Comparison of ENCODE assay signal across 7 mouse cellular contexts in genomic region chr6:122810615-122811279, GRCm38 (mm10). TPM values are rescaled to one million over a fixed set of nuclear protein-coding genes. Genes with fewer than 3 reads are reported as not detected.
DNase-seq lines count a peak whose midpoint lies in the region; ATAC-seq lines count a peak whose summit lies in the region.

No protein-coding gene starts in this region.

- H3K36me3 ChIP-seq in intestine, embryonic 16.5 days (ENCODE audit: control insufficient read depth, insufficient read depth, low read length), result no peaks in the 10 kb centered on the region
- no peaks in the 10 kb centered on the region for H3K36me3 ChIP-seq in midbrain, embryonic 11.5 days (ENCODE audit: control insufficient read depth, insufficient read depth, low read length)

- H3K4me2 ChIP-seq in intestine, embryonic 16.5 days (ENCODE audit: low read depth, low read length), result peak overlapping the region; percentile 64
- peak overlapping the region; percentile 58 for H3K4me2 ChIP-seq in midbrain, embryonic 11.5 days

- H3K4me1 ChIP-seq in intestine, embryonic 16.5 days (ENCODE audit: control insufficient read depth, insufficient read depth, low read length), result peaks cover 4% of the 10 kb centered on the region; the same call in 1 of the 2 replicates
- peaks cover 4% of the 10 kb centered on the region for H3K4me1 ChIP-seq in midbrain, embryonic 11.5 days (ENCODE audit: control insufficient read depth, insufficient read depth, low read length)

- WGBS in intestine, embryonic 16.5 days, result under 1% methylated on average over 30 of the region's 30 CpGs
- under 1% methylated on average over 30 of the region's 30 CpGs for WGBS in midbrain, embryonic 11.5 days

- no peaks in the 10 kb centered on the region for H3K9me3 ChIP-seq in intestine, embryonic 16.5 days (ENCODE audit: control insufficient read depth, low read length)
- no peaks in the 10 kb centered on the region for H3K9me3 ChIP-seq in midbrain, embryonic 11.5 days (ENCODE audit: control insufficient read depth, low read length)

- peak; percentile 99 for ATAC-seq in intestine, embryonic 16.5 days
- peak; percentile 99 for ATAC-seq in midbrain, embryonic 11.5 days (ENCODE audit: low FRiP score)

- H3K27ac ChIP-seq in intestine, embryonic 16.5 days (ENCODE audit: low read length), result peak overlapping the region; percentile 100
- H3K27ac ChIP-seq in midbrain, embryonic 11.5 days (ENCODE audit: low read depth, low read length), result peak overlapping the region; percentile 97

- H3K9ac ChIP-seq in intestine, embryonic 16.5 days (ENCODE audit: low read depth, low read length), result peak overlapping the region; percentile 85
- H3K9ac ChIP-seq in midbrain, embryonic 11.5 days (ENCODE audit: low read length), result peak overlapping the region; percentile 79

- intact Hi-C loops in gastrocnemius, postnatal 36 days (cut with DNase I), result loop anchor here (10.0 kb wide), 1 partner anchor 506 kb away; the partner anchor contains the start of gene M6pr
- intact Hi-C loops in left cerebral cortex, postnatal 36 days (cut with DNase I), result loop anchor here (1.0 to 5.0 kb wide), 3 partner anchors 9 to 62 kb away; partner anchors contain the start of genes Foxj2 and Necap1

- H3K4me3 ChIP-seq in intestine, embryonic 16.5 days (ENCODE audit: low read length), result peak overlapping the region; percentile 73
- H3K4me3 ChIP-seq in midbrain, embryonic 11.5 days (ENCODE audit: low read depth, low read length), result peak overlapping the region; percentile 66

- peak; percentile 99 for DNase-seq in adrenal gland, adult 2 months
- DNase-seq in embryo, embryonic 11.5 days (ENCODE audit: low read depth, low spot score), result peak; percentile 96
- peak; percentile 91 to 96 for DNase-seq in gastrocnemius, postnatal 36 days
- peak; percentile 95 to 97 for DNase-seq in left cerebral cortex, postnatal 36 days (ENCODE audit: low spot score in 2 of 2)
- DNase-seq in midbrain, embryonic 11.5 days (ENCODE audit: low spot score, missing footprints), result peak; percentile 97
- DNase-seq in skeletal muscle tissue, adult 2 months (ENCODE audit: low read depth, low spot score), result peak; percentile 99

- no peaks in the 10 kb centered on the region for H3K27me3 ChIP-seq in intestine, embryonic 16.5 days (replicated peaks; ENCODE audit: control insufficient read depth, insufficient read depth, low read length)
- no peaks in the 10 kb centered on the region for H3K27me3 ChIP-seq in midbrain, embryonic 11.5 days (ENCODE audit: control insufficient read depth, insufficient read depth, low read length)

RNA-seq across cellular contexts. Expression of gene Foxj2, which starts 9.0 kb away (rescaled TPM):
- total RNA-seq in adrenal gland, adult 2 months (2021), result 10 to 100 TPM; 20.0 to 24.4 TPM
- 12.4 and 14.8 TPM in 2 replicates for polyA plus RNA-seq in adrenal gland, adult 2 months (2012; rRNA removed)
- total RNA-seq in gastrocnemius, postnatal 36 days (2021), result 10 to 100 TPM; 19.8 to 22.4 TPM
- polyA plus RNA-seq in intestine, embryonic 16.5 days (2015; fragmentation: Nextera tagmentation; extraction: Ambion mirVana), result 3.3 and 3.4 TPM in 2 replicates
- 10 to 100 TPM; 28.8 to 30.3 TPM for total RNA-seq in left cerebral cortex, postnatal 36 days (2021)
- 3.0 and 3.6 TPM in 2 replicates for polyA plus RNA-seq in midbrain, embryonic 11.5 days (2014; fragmentation: Nextera tagmentation; extraction: Ambion mirVana)

RNA-seq across cellular contexts. Expression of gene Slc2a3, which starts 9.3 kb away (rescaled TPM):
- 10 to 100 TPM in 1 of 2 experiments, 1 to 10 TPM in 1; 5.2 to 10.5 TPM for total RNA-seq in adrenal gland, adult 2 months (2021)
- polyA plus RNA-seq in adrenal gland, adult 2 months (2012; rRNA removed), result 2.1 and 2.2 TPM in 2 replicates
- 1 to 10 TPM; 1.0 to 1.2 TPM for total RNA-seq in gastrocnemius, postnatal 36 days (2021)
- 8.9 and 9.5 TPM in 2 replicates for polyA plus RNA-seq in intestine, embryonic 16.5 days (2015; fragmentation: Nextera tagmentation; extraction: Ambion mirVana)
- total RNA-seq in left cerebral cortex, postnatal 36 days (2021), result 100 to 1,000 TPM; 125 to 138 TPM
- 24.4 and 25.5 TPM in 2 replicates for polyA plus RNA-seq in midbrain, embryonic 11.5 days (2014; fragmentation: Nextera tagmentation; extraction: Ambion mirVana)

RNA-seq across cellular contexts. Expression of gene C3ar1, which starts 45.2 kb away (rescaled TPM):
- 1 to 10 TPM; 2.6 to 6.7 TPM for total RNA-seq in adrenal gland, adult 2 months (2021)
- 2.7 and 3.0 TPM in 2 replicates for polyA plus RNA-seq in adrenal gland, adult 2 months (2012; rRNA removed)
- total RNA-seq in gastrocnemius, postnatal 36 days (2021), result under 1 TPM; 0.54 to 0.81 TPM
- 2.1 TPM in 2 replicates for polyA plus RNA-seq in intestine, embryonic 16.5 days (2015; fragmentation: Nextera tagmentation; extraction: Ambion mirVana)
- total RNA-seq in left cerebral cortex, postnatal 36 days (2021), result under 1 TPM; 0.64 to 0.88 TPM
- polyA plus RNA-seq in midbrain, embryonic 11.5 days (2014; fragmentation: Nextera tagmentation; extraction: Ambion mirVana), result 2.0 and 2.4 TPM in 2 replicates

Comparison
In these comparisons a context has a peak if more than half of its experiments do, and no peak if none do; other contexts are left out.
1. Peak in every context shown above with its lines: DNase-seq, ATAC-seq, H3K4me3 ChIP-seq and H3K27ac ChIP-seq.
2. RNA of gene Slc2a3, which starts 9.3 kb away (total RNA-seq): 125 to 138 TPM in left cerebral cortex, postnatal 36 days; 5.2 to 10.5 TPM in adrenal gland, adult 2 months and 1.0 to 1.2 TPM in gastrocnemius, postnatal 36 days; every median in the first group is over 10 times any median in the second.